Mouse (Mus musculus): ENCODE data around the gene Popdc3. TPM values are rescaled to one million over a fixed set of nuclear protein-coding genes. Genes with fewer than 3 reads are reported as not detected.

Gene Popdc3
- polyA plus RNA-seq, 1 experiment from 2014 or later = 2.3 TPM

GRCm38 (mm10) chr10:45318922-45319321 is 141.0 kb downstream of the Popdc3 start:
- H3K9me3 ChIP-seq (ENCODE audit: control insufficient read depth, low read length) = no peaks in the 10 kb centered on the region
- H3K4me1 ChIP-seq (replicated peaks; ENCODE audit: control insufficient read depth, insufficient read depth, low read length) = no peaks in the 10 kb centered on the region
- no peak overlapping the region for H3K4me2 ChIP-seq (replicated peaks)
- H3K27me3 ChIP-seq (ENCODE audit: control insufficient read depth, insufficient read depth, low read length) = no peaks in the 10 kb centered on the region
- H3K4me3 ChIP-seq (replicated peaks; ENCODE audit: low read length) = no peak overlapping the region
- ATAC-seq (ENCODE audit: low FRiP score) (peak; percentile 46; the same call in 1 of the 2 replicates), DNase-seq (ENCODE audit: low spot score) (no peak)
- WGBS = 82% methylated on average over 5 of the region's 5 CpGs
- H3K36me3 ChIP-seq (replicated peaks; ENCODE audit: control insufficient read depth, insufficient read depth) = no peaks in the 10 kb centered on the region
- H3K27ac ChIP-seq = no peak overlapping the region
- H3K9ac ChIP-seq = no peak overlapping the region

- Histone ChIP-seq H3K27me3 (ENCODE audit: control insufficient read depth, insufficient read depth, low read length) (no peaks in the 10 kb centered on the region), H3K27ac (no peak overlapping the region), H3K4me3 (replicated peaks; ENCODE audit: low read length) (no peak overlapping the region), H3K36me3 (replicated peaks; ENCODE audit: control insufficient read depth, insufficient read depth) (no peaks in the 10 kb centered on the region), H3K9ac (no peak overlapping the region), H3K9me3 (ENCODE audit: control insufficient read depth, low read length) (no peaks in the 10 kb centered on the region), H3K4me1 (replicated peaks; ENCODE audit: control insufficient read depth, insufficient read depth, low read length) (no peaks in the 10 kb centered on the region), H3K4me2 (replicated peaks) (no peak overlapping the region)
- no peak for ATAC-seq (ENCODE audit: low FRiP score)
- DNase-seq (ENCODE audit: low spot score) = no peak
- WGBS = 36% methylated on average over 3 of the region's 3 CpGs
These were observed 142.4 kb downstream of the Popdc3 start for GRCm38 (mm10) chr10:45320296-45320695.

GRCm38 (mm10) chr10:45324159-45324558 is 146.3 kb downstream of the Popdc3 start:
- Histone ChIP-seq H3K4me3 (replicated peaks; ENCODE audit: low read length) (no peak overlapping the region), H3K9ac (no peak overlapping the region), H3K9me3 (ENCODE audit: control insufficient read depth, low read length) (no peaks in the 10 kb centered on the region), H3K4me1 (replicated peaks; ENCODE audit: control insufficient read depth, insufficient read depth, low read length) (no peaks in the 10 kb centered on the region), H3K4me2 (replicated peaks) (no peak overlapping the region), H3K27me3 (ENCODE audit: control insufficient read depth, insufficient read depth, low read length) (no peaks in the 10 kb centered on the region), H3K36me3 (replicated peaks; ENCODE audit: control insufficient read depth, insufficient read depth) (no peaks in the 10 kb centered on the region), H3K27ac (no peak overlapping the region)
- WGBS = 18% methylated on average over 1 of the region's 1 CpGs
- no peak for DNase-seq (ENCODE audit: low spot score)
- ATAC-seq (ENCODE audit: low FRiP score) = no peak

- Histone ChIP-seq H3K4me2 (replicated peaks) (no peak overlapping the region), H3K9ac (no peak overlapping the region), H3K36me3 (replicated peaks; ENCODE audit: control insufficient read depth, insufficient read depth) (no peaks in the 10 kb centered on the region), H3K9me3 (ENCODE audit: control insufficient read depth, low read length) (no peaks in the 10 kb centered on the region), H3K4me3 (replicated peaks; ENCODE audit: low read length) (no peak overlapping the region), H3K27ac (no peak overlapping the region), H3K4me1 (replicated peaks; ENCODE audit: control insufficient read depth, insufficient read depth, low read length) (no peaks in the 10 kb centered on the region), H3K27me3 (ENCODE audit: control insufficient read depth, insufficient read depth, low read length) (no peaks in the 10 kb centered on the region)
- ATAC-seq (ENCODE audit: low FRiP score) (peak; percentile 62), DNase-seq (ENCODE audit: low spot score) (no peak)
- WGBS = 62% methylated on average over 7 of the region's 7 CpGs
These were observed 150.5 kb downstream of the Popdc3 start for GRCm38 (mm10) chr10:45328196-45329000.

- no peaks in the 10 kb centered on the region for H3K9me3 ChIP-seq (ENCODE audit: control insufficient read depth, low read length)
- H3K4me2 ChIP-seq (replicated peaks) = peak overlapping the region; percentile 91
- ATAC-seq (ENCODE audit: low FRiP score) (peak; percentile 39; the same call in 1 of the 2 replicates), DNase-seq (ENCODE audit: low spot score) (no peak)
- no peaks in the 10 kb centered on the region for H3K4me1 ChIP-seq (replicated peaks; ENCODE audit: control insufficient read depth, insufficient read depth, low read length)
- H3K9ac ChIP-seq = no peak overlapping the region
- no peak overlapping the region for H3K27ac ChIP-seq
- 30% methylated on average over 7 of the region's 7 CpGs for WGBS
- peak overlapping the region; percentile 73 for H3K4me3 ChIP-seq (replicated peaks; ENCODE audit: low read length)
- H3K27me3 ChIP-seq (ENCODE audit: control insufficient read depth, insufficient read depth, low read length) = peaks cover 15% of the 10 kb centered on the region
- H3K36me3 ChIP-seq (replicated peaks; ENCODE audit: control insufficient read depth, insufficient read depth) = no peaks in the 10 kb centered on the region
These were observed 157.0 kb downstream of the Popdc3 start for GRCm38 (mm10) chr10:45334925-45335324.

- H3K27ac ChIP-seq = no peak within 1 kb of the TSS
- ATAC-seq (ENCODE audit: low FRiP score) = peak; percentile 78
- peak; percentile 56 for DNase-seq (ENCODE audit: low spot score)
- H3K4me2 ChIP-seq (replicated peaks) = peak within 1 kb of the TSS; percentile 91
- H3K36me3 ChIP-seq (replicated peaks; ENCODE audit: control insufficient read depth, insufficient read depth) = no peaks in the 10 kb centered on the region
- no peaks in the 10 kb centered on the region for H3K4me1 ChIP-seq (replicated peaks; ENCODE audit: control insufficient read depth, insufficient read depth, low read length)
- no peaks in the 10 kb centered on the region for H3K9me3 ChIP-seq (ENCODE audit: control insufficient read depth, low read length)
- peak within 1 kb of the TSS; percentile 73 for H3K4me3 ChIP-seq (replicated peaks; ENCODE audit: low read length)
- peak within 1 kb of the TSS; percentile 58 for H3K9ac ChIP-seq
- H3K27me3 ChIP-seq (ENCODE audit: control insufficient read depth, insufficient read depth, low read length) = peaks cover 15% of the 10 kb centered on the region
- WGBS = 1% methylated on average over 90 of the region's 116 CpGs
These were observed 157.8 kb downstream of the Popdc3 start, which contains the start of gene Bves for GRCm38 (mm10) chr10:45335434-45336422. Bves (plus strand) TSS chr10:45335772.

- Histone ChIP-seq H3K27ac (no peak overlapping the region), H3K9me3 (ENCODE audit: control insufficient read depth, low read length) (no peaks in the 10 kb centered on the region), H3K36me3 (replicated peaks; ENCODE audit: control insufficient read depth, insufficient read depth) (no peaks in the 10 kb centered on the region), H3K27me3 (ENCODE audit: control insufficient read depth, insufficient read depth, low read length) (peaks cover 10% of the 10 kb centered on the region), H3K4me1 (replicated peaks; ENCODE audit: control insufficient read depth, insufficient read depth, low read length) (no peaks in the 10 kb centered on the region), H3K4me2 (replicated peaks) (no peak overlapping the region), H3K9ac (no peak overlapping the region), H3K4me3 (replicated peaks; ENCODE audit: low read length) (no peak overlapping the region)
- WGBS = 73% methylated on average over 7 of the region's 7 CpGs
- no peak for ATAC-seq (ENCODE audit: low FRiP score)
- no peak for DNase-seq (ENCODE audit: low spot score)
These were observed 161.2 kb downstream of the Popdc3 start for GRCm38 (mm10) chr10:45339106-45339505.

- no peak for ATAC-seq (ENCODE audit: low FRiP score)
- WGBS = 89% methylated on average over 4 of the region's 4 CpGs
- no peaks in the 10 kb centered on the region for H3K4me1 ChIP-seq (replicated peaks; ENCODE audit: control insufficient read depth, insufficient read depth, low read length)
These were observed 166.5 kb downstream of the Popdc3 start for GRCm38 (mm10) chr10:45344381-45344780.

GRCm38 (mm10) chr10:45345217-45345616 is 167.3 kb downstream of the Popdc3 start:
- no peak overlapping the region for H3K4me2 ChIP-seq (replicated peaks)
- H3K9me3 ChIP-seq (ENCODE audit: control insufficient read depth, low read length) = no peaks in the 10 kb centered on the region
- WGBS = 67% methylated on average over 9 of the region's 9 CpGs
- no peak for DNase-seq (ENCODE audit: low spot score)
- H3K4me3 ChIP-seq (replicated peaks; ENCODE audit: low read length) = no peak overlapping the region
- 0 out of 2 replicates have a peak, but pooled peaks have one; percentile 34 for ATAC-seq (ENCODE audit: low FRiP score)
- no peaks in the 10 kb centered on the region for H3K36me3 ChIP-seq (replicated peaks; ENCODE audit: control insufficient read depth, insufficient read depth)
- no peaks in the 10 kb centered on the region for H3K27me3 ChIP-seq (ENCODE audit: control insufficient read depth, insufficient read depth, low read length)
- H3K9ac ChIP-seq = no peak overlapping the region
- H3K4me1 ChIP-seq (replicated peaks; ENCODE audit: control insufficient read depth, insufficient read depth, low read length) = no peaks in the 10 kb centered on the region
- H3K27ac ChIP-seq = no peak overlapping the region

More at GRCm38 (mm10) chr10:45344381-45344780, 166.5 kb downstream of the Popdc3 start:
- no peaks in the 10 kb centered on the region for H3K36me3 ChIP-seq (replicated peaks; ENCODE audit: control insufficient read depth, insufficient read depth)
- no peak overlapping the region for H3K9ac ChIP-seq
- no peak overlapping the region for H3K27ac ChIP-seq
- H3K27me3 ChIP-seq (ENCODE audit: control insufficient read depth, insufficient read depth, low read length) = no peaks in the 10 kb centered on the region
- no peak for DNase-seq (ENCODE audit: low spot score)
- no peak overlapping the region for H3K4me2 ChIP-seq (replicated peaks)
- H3K4me3 ChIP-seq (replicated peaks; ENCODE audit: low read length) = no peak overlapping the region
- no peaks in the 10 kb centered on the region for H3K9me3 ChIP-seq (ENCODE audit: control insufficient read depth, low read length)

All from hindbrain, embryonic 14.5 days (tissue).